Mouse (Mus musculus): ENCODE data around the gene Gm8232. TPM values are rescaled to one million over a fixed set of nuclear protein-coding genes. Genes with fewer than 3 reads are reported as not detected.
"Not testable (repeated sequence)": the region's sequence is repeated elsewhere in the genome, so short reads cannot be mapped to it uniquely, and the experiment has no call there.

Gene Gm8232
- total RNA-seq (2015; ENCODE audit: low replicate concordance) (not detected in 2 replicates), total RNA-seq (2017; ENCODE audit: low replicate concordance) (not detected in 2 replicates)

- not testable (repeated sequence) for ATAC-seq (replicated peaks; ENCODE audit: low FRiP score, poor library complexity, severe bottlenecking)
Observed at GRCm38 (mm10) chr14:44433335-44433734, at the start of gene Gm8232. Gm8232 (plus strand) TSS chr14:44433635.

GRCm38 (mm10) chr14:44384233-44384632, 49.2 kb upstream of the Gm8232 start:
- ATAC-seq (replicated peaks; ENCODE audit: low FRiP score, poor library complexity, severe bottlenecking), result not testable (repeated sequence)

- ATAC-seq (replicated peaks; ENCODE audit: low FRiP score, poor library complexity, severe bottlenecking), result not testable (repeated sequence)
Observed at GRCm38 (mm10) chr14:44410588-44410987, 22.8 kb upstream of the Gm8232 start, which contains the start of gene Gm3371. Gm3371 (minus strand) TSS chr14:44410688.

Other genes starting within 250 kb of the Gm8232 start
- not detected in 2 replicates for gene Gm8212, start 236.0 kb upstream of the Gm8232 start, total RNA-seq (2015; ENCODE audit: low replicate concordance)
- not detected in 2 replicates for gene Gm8212, start 236.0 kb upstream of the Gm8232 start, total RNA-seq (2017; ENCODE audit: low replicate concordance)
- not detected in 2 replicates for gene 4930503E14Rik, start 220.4 kb upstream of the Gm8232 start, total RNA-seq (2015; ENCODE audit: low replicate concordance)
- not detected in 2 replicates for gene 4930503E14Rik, start 220.4 kb upstream of the Gm8232 start, total RNA-seq (2017; ENCODE audit: low replicate concordance)
- gene Gm8220, start 148.1 kb upstream of the Gm8232 start, total RNA-seq (2015; ENCODE audit: low replicate concordance), result not detected in 2 replicates
- not detected in 2 replicates for gene Gm8220, start 148.1 kb upstream of the Gm8232 start, total RNA-seq (2017; ENCODE audit: low replicate concordance)
- not detected in 2 replicates for gene Gm5930, start 95.1 kb upstream of the Gm8232 start, total RNA-seq (2015; ENCODE audit: low replicate concordance)
- gene Gm5930, start 95.1 kb upstream of the Gm8232 start, total RNA-seq (2017; ENCODE audit: low replicate concordance), result not detected in 2 replicates
- not detected in 2 replicates for gene Gm8229, start 68.3 kb upstream of the Gm8232 start, total RNA-seq (2015; ENCODE audit: low replicate concordance)
- gene Gm8229, start 68.3 kb upstream of the Gm8232 start, total RNA-seq (2017; ENCODE audit: low replicate concordance), result not detected in 2 replicates
- gene Gm3371, start 22.9 kb upstream of the Gm8232 start, total RNA-seq (2015; ENCODE audit: low replicate concordance), result not detected in 2 replicates
- gene Gm3371, start 22.9 kb upstream of the Gm8232 start, total RNA-seq (2017; ENCODE audit: low replicate concordance), result not detected in 2 replicates
- not detected in 2 replicates for gene BC061237, start 58.8 kb downstream of the Gm8232 start, total RNA-seq (2015; ENCODE audit: low replicate concordance)
- not detected in 2 replicates for gene BC061237, start 58.8 kb downstream of the Gm8232 start, total RNA-seq (2017; ENCODE audit: low replicate concordance)
- not detected in 2 replicates for gene Gm17093, start 84.6 kb downstream of the Gm8232 start, total RNA-seq (2015; ENCODE audit: low replicate concordance)
- not detected in 2 replicates for gene Gm17093, start 84.6 kb downstream of the Gm8232 start, total RNA-seq (2017; ENCODE audit: low replicate concordance)
- gene Gm8247, start 149.5 kb downstream of the Gm8232 start, total RNA-seq (2015; ENCODE audit: low replicate concordance), result not detected in 2 replicates
- gene Gm8247, start 149.5 kb downstream of the Gm8232 start, total RNA-seq (2017; ENCODE audit: low replicate concordance), result not detected in 2 replicates
- gene Gm5624, start 194.3 kb downstream of the Gm8232 start, total RNA-seq (2015; ENCODE audit: low replicate concordance), result not detected in 2 replicates
- gene Gm5624, start 194.3 kb downstream of the Gm8232 start, total RNA-seq (2017; ENCODE audit: low replicate concordance), result not detected in 2 replicates

Measured in erythroid progenitor cell, adult 5-6 weeks (primary cell).